Mouse (Mus musculus) spleen, adult 2 months (tissue): ENCODE measurements at regions not wholly inside any gene's neighbourhood (a gene's known extent, or its start where the extent isn't known, plus 50 kb on each side); places are given as distances from the start of the nearest gene placed in this dataset.

Source experiments
- DNase-seq, 2 experiments: peaks; one replicate each; pipeline versions ENCODE4 v3.0.0 to v3.0.0-alpha.2; 2012 to 2021; ENCODE audit warnings: low spot score in 2 of 2, low read depth in 1 of 2
- H3K27ac ChIP-seq: fragments of 200-500 bp; 2 replicates; pipeline ENCODE4 v1.5.1; 2012; ENCODE audit warnings: low read length, inconsistent platforms; ENCODE audit not compliant: insufficient read depth
- H3K27me3 ChIP-seq: fragments of 200-500 bp; 2 replicates; pipeline ENCODE4 v1.6.1; 2012; ENCODE audit warnings: mild to moderate bottlenecking, moderate library complexity, low read length, inconsistent platforms; ENCODE audit not compliant: control insufficient read depth, insufficient read depth
- H3K36me3 ChIP-seq: fragments of 200-500 bp; 2 replicates; pipeline ENCODE4 v1.6.1; 2012; ENCODE audit warnings: mild to moderate bottlenecking, low read length, inconsistent platforms; ENCODE audit not compliant: control insufficient read depth, insufficient read depth
- H3K4me1 ChIP-seq: fragments of 200-500 bp; 2 replicates; pipeline ENCODE4 v1.6.1; 2011; ENCODE audit warnings: inconsistent platforms; ENCODE audit not compliant: control insufficient read depth, insufficient read depth, insufficient read length
- H3K4me3 ChIP-seq: fragments of 200-500 bp; 2 replicates; pipeline ENCODE4 v1.5.1; 2011; ENCODE audit warnings: mild to moderate bottlenecking, inconsistent platforms; ENCODE audit not compliant: insufficient read depth, insufficient read length; ENCODE audit errors: extremely low read depth
- CTCF ChIP-seq: fragments of 200-500 bp; IDR thresholded peaks from 2 replicates; pipeline ENCODE4 v1.5.1; 2011; ENCODE audit warnings: mild to moderate bottlenecking, inconsistent platforms; ENCODE audit not compliant: insufficient read depth, insufficient read length, insufficient replicate concordance; ENCODE audit errors: extremely low read depth
- POLR2A ChIP-seq: fragments of 200-500 bp; IDR thresholded peaks from 2 replicates; pipeline ENCODE4 v1.6.1; 2011; ENCODE audit warnings: low read depth, low read length, inconsistent platforms
- WGBS: fragments of 180-500 bp; shearing (Covaris S2); methylation state at CpG from one replicate; pipeline ENCODE4 v1.1.7; 2018; 5-methylcytosine and 5-hydroxymethylcytosine counted together

DNA sequence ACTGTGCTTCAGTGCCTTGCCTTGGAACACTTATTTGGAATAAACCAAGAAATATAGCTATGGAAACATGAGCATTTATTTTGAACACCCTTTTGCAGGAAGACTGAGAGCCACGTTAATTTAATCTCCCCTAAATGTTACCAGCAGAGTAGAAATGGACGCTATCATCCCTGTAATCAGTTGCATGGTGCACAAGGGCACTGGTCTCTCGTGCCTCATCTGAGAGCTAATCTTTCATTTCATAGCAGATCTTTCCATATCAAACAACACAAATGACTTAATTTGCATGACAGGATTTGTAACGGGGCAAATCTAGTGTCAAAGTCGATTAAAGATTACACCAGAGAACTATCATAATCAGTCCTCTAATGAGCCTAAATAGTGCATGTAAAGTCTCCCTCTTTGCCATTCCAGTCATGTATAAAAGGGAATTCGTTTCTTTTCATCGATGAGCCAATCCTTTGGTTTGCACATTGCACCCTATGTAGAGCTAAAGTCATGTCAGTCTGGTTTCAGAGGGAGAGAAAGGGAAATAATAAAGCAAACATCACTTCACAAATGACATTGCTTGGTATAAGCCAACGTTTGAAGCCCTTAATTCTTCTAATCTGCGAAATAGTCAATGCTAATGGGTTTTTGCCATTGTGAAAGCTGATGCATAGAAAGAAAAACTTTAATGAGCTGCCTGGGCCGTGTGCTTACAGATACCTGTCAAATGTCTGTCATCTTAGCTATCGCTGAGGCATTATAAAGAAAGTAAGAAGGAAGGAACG, 198.7 kb upstream of the Sp8 start:
- 87% methylated on average over 12 of the region's 12 CpGs for WGBS
- Histone ChIP-seq H3K4me1 (peaks cover 3% of the 10 kb centered on the region; the same call in 1 of the 2 replicates), H3K27ac (no peak overlapping the region), H3K4me3 (no peak overlapping the region), H3K36me3 (no peaks in the 10 kb centered on the region), H3K27me3 (no peaks in the 10 kb centered on the region)
- TF ChIP-seq CTCF (no peak), POLR2A (no peak)
- DNase-seq, result no peak

DNA sequence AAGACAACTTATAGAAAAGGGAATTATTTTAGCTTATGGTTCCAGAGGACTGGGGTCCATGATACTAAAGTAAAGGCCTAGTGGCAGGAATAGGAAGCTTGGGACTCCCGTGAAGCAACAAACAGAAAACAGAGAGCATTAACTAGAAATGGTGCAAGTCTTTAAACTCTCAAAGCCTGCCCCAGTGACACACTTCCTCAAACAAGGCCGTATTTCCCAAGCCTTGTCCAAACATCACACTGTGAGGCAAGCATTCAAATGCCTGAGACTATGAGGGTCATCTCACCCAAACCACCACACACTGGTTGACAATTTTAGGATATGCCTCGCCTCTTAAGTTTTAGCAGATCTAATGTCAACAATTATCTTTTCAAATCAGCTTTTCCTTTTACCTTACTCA, 205.2 kb upstream of the Sp8 start:
- no peak for DNase-seq
- Histone ChIP-seq H3K27me3 (no peaks in the 10 kb centered on the region), H3K36me3 (no peaks in the 10 kb centered on the region), H3K4me1 (no peaks in the 10 kb centered on the region), H3K4me3 (no peak overlapping the region), H3K27ac (no peak overlapping the region)
- TF ChIP-seq CTCF (no peak), POLR2A (no peak)
- WGBS, result 80% methylated on average over 3 of the region's 3 CpGs

DNA sequence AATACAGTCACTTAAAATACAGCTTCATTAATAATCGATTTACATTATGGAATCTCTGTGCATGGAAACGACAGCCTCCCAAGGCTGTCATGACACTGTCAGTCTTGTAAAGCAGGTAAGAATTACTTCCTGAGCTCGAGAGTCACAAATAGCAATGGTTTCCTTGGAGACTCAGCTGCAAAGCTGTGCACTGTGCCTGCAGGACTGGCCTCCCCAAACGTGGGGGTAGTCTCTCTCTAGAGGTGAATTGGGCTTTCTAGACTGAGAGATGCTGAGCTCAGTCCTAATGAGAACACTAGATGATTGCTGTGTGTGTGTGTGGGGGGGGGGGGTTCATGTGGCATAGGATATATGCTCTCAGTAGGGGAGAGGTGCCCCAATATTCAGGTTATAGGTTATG, 208.9 kb upstream of the Sp8 start:
- Histone ChIP-seq H3K27me3 (no peaks in the 10 kb centered on the region), H3K4me1 (no peaks in the 10 kb centered on the region), H3K4me3 (no peak overlapping the region), H3K27ac (no peak overlapping the region), H3K36me3 (no peaks in the 10 kb centered on the region)
- no peak for DNase-seq
- TF ChIP-seq POLR2A (no peak), CTCF (no peak)
- WGBS, result 49% methylated on average over 4 of the region's 4 CpGs

DNA sequence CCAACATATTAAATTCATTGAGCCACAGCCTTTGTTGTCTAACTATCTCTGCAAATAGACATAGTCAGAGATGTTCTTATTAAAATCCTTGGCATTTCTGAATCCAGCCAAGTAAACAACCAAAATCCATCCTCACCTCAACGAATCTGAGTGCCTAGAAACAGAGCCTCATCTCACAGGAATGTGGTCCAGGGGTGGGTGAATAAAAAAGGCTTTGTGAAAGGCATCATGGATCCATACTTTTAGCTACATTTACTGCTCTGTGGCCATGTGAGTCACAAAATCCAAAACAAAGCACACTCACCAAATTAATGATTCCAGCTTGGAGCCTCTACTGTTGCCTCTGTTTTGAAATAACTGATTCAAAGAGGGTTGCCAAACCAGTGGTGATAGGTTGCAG, 210.7 kb upstream of the Sp8 start:
- no peaks in the 10 kb centered on the region for H3K4me1 ChIP-seq
- H3K36me3 ChIP-seq, result no peaks in the 10 kb centered on the region
- 63% methylated on average over 1 of the region's 1 CpGs for WGBS
- TF ChIP-seq CTCF (no peak), POLR2A (no peak)
- no peak overlapping the region for H3K27ac ChIP-seq
- no peaks in the 10 kb centered on the region for H3K27me3 ChIP-seq
- H3K4me3 ChIP-seq, result no peak overlapping the region
- DNase-seq, result no peak

DNA sequence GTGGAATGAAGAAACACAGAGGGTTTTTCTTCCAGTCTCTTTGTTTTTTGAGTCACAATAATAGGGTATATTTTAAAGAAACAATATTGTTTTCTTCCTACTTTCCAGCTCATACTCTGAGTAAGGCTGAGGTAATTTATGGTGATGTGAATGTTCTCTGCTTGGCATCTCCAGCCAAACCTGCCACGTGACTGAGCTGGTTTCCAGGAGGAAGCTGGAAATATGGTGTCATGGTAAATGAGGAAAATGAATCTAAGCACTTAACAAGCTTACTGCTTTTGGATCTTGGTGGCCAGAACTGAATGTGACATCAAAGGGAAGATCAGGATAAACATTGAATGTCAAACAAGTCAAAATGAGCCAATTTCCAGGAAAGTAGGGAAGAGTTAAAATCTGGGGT, 215.8 kb upstream of the Sp8 start:
- Histone ChIP-seq H3K27me3 (no peaks in the 10 kb centered on the region), H3K36me3 (no peaks in the 10 kb centered on the region), H3K4me1 (no peaks in the 10 kb centered on the region), H3K4me3 (no peak overlapping the region), H3K27ac (no peak overlapping the region)
- no peak for DNase-seq
- TF ChIP-seq POLR2A (no peak), CTCF (no peak)
- 44% methylated on average over 1 of the region's 1 CpGs for WGBS

DNA sequence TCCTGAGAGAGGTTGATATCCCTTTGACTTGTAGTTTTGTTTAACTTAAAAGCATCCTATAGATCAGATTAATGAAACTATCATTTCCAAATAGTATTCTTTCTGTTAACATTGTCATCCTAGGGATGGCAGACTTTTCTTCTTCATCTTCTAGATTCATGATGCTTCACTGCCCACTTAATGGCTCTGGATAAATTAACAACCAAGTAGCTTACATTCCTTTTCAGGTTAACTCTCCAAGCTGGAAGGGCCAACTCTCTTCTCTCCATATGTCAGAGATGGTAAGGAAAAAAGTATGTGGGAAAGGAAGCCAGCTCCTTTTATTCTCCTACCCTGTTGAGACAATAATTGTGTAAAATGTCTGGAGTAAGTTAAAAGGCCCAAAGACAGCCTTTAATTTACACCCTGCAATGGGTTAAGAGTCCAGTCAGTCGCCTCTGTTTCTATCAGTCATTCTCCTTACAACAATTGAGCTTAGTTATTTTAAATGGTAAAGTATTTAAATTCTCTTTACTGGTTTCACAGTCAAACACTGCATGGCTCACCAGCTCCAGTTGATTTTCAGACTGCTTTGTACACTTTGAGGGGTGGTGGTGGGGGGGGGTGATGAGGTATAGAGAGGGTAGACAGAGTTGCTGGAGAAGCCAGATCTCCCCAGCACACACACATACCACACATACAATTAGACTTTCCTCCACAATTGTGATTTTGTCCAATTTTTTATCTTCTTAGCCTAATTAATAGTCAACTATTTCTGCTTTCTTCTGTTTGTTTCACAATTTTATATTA, 224.2 kb upstream of the Sp8 start:
- DNase-seq, result no peak
- TF ChIP-seq POLR2A (no peak), CTCF (no peak)
- Histone ChIP-seq H3K27me3 (no peaks in the 10 kb centered on the region), H3K4me3 (no peak overlapping the region), H3K36me3 (no peaks in the 10 kb centered on the region), H3K27ac (no peak overlapping the region), H3K4me1 (no peaks in the 10 kb centered on the region)
- 89% methylated on average over 1 of the region's 1 CpGs for WGBS
